19 mouse cellular contexts compared by ENCODE assay signal in genomic region chr2:120017599-120017998, GRCm38 (mm10). TPM values are rescaled to one million over a fixed set of nuclear protein-coding genes. Genes with fewer than 3 reads are reported as not detected.
A peak's percentile ranks its signal among the peaks of the same experiment; 100 is the strongest.
DNase-seq lines count a peak whose midpoint lies in the region; ATAC-seq lines count a peak whose summit lies in the region.
"Had no signal": no experiment of that assay in that cellular context is flagged by ENCODE, and none has a peak within 500 bp of the region (broad histone marks: within the 10 kb centered on the region; RNA-seq: fewer than 3 reads in every experiment).

No protein-coding gene starts in this region.

- no peaks in the 10 kb centered on the region for H3K4me1 ChIP-seq in lung, embryonic 16.5 days (replicated peaks; ENCODE audit: control insufficient read depth, insufficient read depth, low read length)
- no peaks in the 10 kb centered on the region for H3K4me1 ChIP-seq in stomach, embryonic 14.5 days (ENCODE audit: control insufficient read depth, insufficient read depth, low read length)
- no peaks in the 10 kb centered on the region for H3K4me1 ChIP-seq in stomach, embryonic 15.5 days
- no peaks in the 10 kb centered on the region for H3K4me1 ChIP-seq in forebrain, embryonic 10.5 days
- H3K4me1 ChIP-seq: embryonic facial prominence, embryonic 10.5 days; hindbrain, embryonic 13.5 days had no signal

- no peak overlapping the region for H3K4me3 ChIP-seq in lung, embryonic 16.5 days (ENCODE audit: low read length)
- H3K4me3 ChIP-seq in stomach, embryonic 14.5 days (ENCODE audit: low read depth, low read length): no peak overlapping the region
- H3K4me3 ChIP-seq in stomach, embryonic 15.5 days (replicated peaks): no peak overlapping the region
- no peak overlapping the region for H3K4me3 ChIP-seq in forebrain, embryonic 10.5 days
- H3K4me3 ChIP-seq: embryonic facial prominence, embryonic 10.5 days; gastrocnemius, adult 2 months; heart, embryonic 15.5 days; hindbrain, embryonic 13.5 days had no signal

- peak; percentile 76 for ATAC-seq in lung, embryonic 16.5 days (ENCODE audit: low read depth)
- no peak for ATAC-seq in stomach, embryonic 14.5 days (ENCODE audit: insufficient number of reproducible peaks, insufficient read depth, low FRiP score, low read depth)
- no peak; the same call in 1 of the 2 replicates for ATAC-seq in stomach, embryonic 15.5 days (ENCODE audit: insufficient read depth, low FRiP score, low read depth)
- ATAC-seq: forebrain, embryonic 14.5 days had no signal

- H3K9me3 ChIP-seq in lung, embryonic 16.5 days (ENCODE audit: control insufficient read depth, low read length): no peaks in the 10 kb centered on the region
- no peaks in the 10 kb centered on the region for H3K9me3 ChIP-seq in stomach, embryonic 14.5 days (ENCODE audit: control insufficient read depth, low read depth, low read length)
- H3K9me3 ChIP-seq in stomach, embryonic 15.5 days: no peaks in the 10 kb centered on the region
- H3K9me3 ChIP-seq in forebrain, embryonic 10.5 days: no peaks in the 10 kb centered on the region
- H3K9me3 ChIP-seq: embryonic facial prominence, embryonic 10.5 days; heart, embryonic 15.5 days; hindbrain, embryonic 13.5 days had no signal

- no peak overlapping the region for H3K9ac ChIP-seq in lung, embryonic 16.5 days (ENCODE audit: low read length)
- H3K9ac ChIP-seq in stomach, embryonic 14.5 days (replicated peaks; ENCODE audit: low read depth, low read length): no peak overlapping the region
- H3K9ac ChIP-seq in stomach, embryonic 15.5 days: no peak overlapping the region
- H3K9ac ChIP-seq: heart, embryonic 15.5 days; hindbrain, embryonic 13.5 days had no signal

- DNase-seq in kidney, postnatal 10 days: peak; percentile 48
- no peak for DNase-seq in kidney, postnatal 25 days
- no peak for DNase-seq in lung, postnatal 14 days
- DNase-seq in forebrain, embryonic 10.5 days (ENCODE audit: extremely low spot score, low spot score): no peak
- DNase-seq: adrenal gland, adult 2 months; adrenal gland, postnatal 25 days; cerebellum, adult 18-20 months; cerebellum, adult 9-11 months; gastrocnemius, adult 2 months; heart, adult 18-20 months; heart, postnatal 14 days had no signal

- WGBS in lung, embryonic 16.5 days: 58% methylated on average over 12 of the region's 12 CpGs
- WGBS in stomach, embryonic 14.5 days: 62% methylated on average over 12 of the region's 12 CpGs
- 60% methylated on average over 12 of the region's 12 CpGs for WGBS in stomach, embryonic 15.5 days
- WGBS in forebrain, embryonic 10.5 days: 92% methylated on average over 12 of the region's 12 CpGs

- H3K27ac ChIP-seq in lung, embryonic 16.5 days (ENCODE audit: low read length): no peak overlapping the region
- H3K27ac ChIP-seq in stomach, embryonic 14.5 days (ENCODE audit: low read length): peak overlapping the region; percentile 10; the same call in 1 of the 2 replicates
- peak overlapping the region; percentile 16; the same call in 1 of the 2 replicates for H3K27ac ChIP-seq in stomach, embryonic 15.5 days
- no peak overlapping the region for H3K27ac ChIP-seq in forebrain, embryonic 10.5 days
- H3K27ac ChIP-seq: embryonic facial prominence, embryonic 10.5 days; gastrocnemius, adult 2 months; heart, embryonic 15.5 days; hindbrain, embryonic 13.5 days had no signal

- no peak overlapping the region for H3K4me2 ChIP-seq in lung, embryonic 16.5 days (ENCODE audit: low read depth, low read length)
- no peak overlapping the region for H3K4me2 ChIP-seq in stomach, embryonic 14.5 days (replicated peaks; ENCODE audit: low read depth, low read length)
- H3K4me2 ChIP-seq in stomach, embryonic 15.5 days: no peak overlapping the region
- H3K4me2 ChIP-seq: heart, embryonic 11.5 days; heart, embryonic 15.5 days; hindbrain, embryonic 13.5 days had no signal

- H3K36me3 ChIP-seq in lung, embryonic 16.5 days (ENCODE audit: control insufficient read depth, insufficient read depth, low read length): peaks cover 35% of the 10 kb centered on the region
- peaks cover 46% of the 10 kb centered on the region for H3K36me3 ChIP-seq in stomach, embryonic 14.5 days (ENCODE audit: control insufficient read depth, insufficient read depth, low read length)
- peaks cover 47% of the 10 kb centered on the region for H3K36me3 ChIP-seq in stomach, embryonic 15.5 days
- peaks cover 79% of the 10 kb centered on the region for H3K36me3 ChIP-seq in forebrain, embryonic 10.5 days (replicated peaks)

- H3K27me3 ChIP-seq in lung, embryonic 16.5 days (ENCODE audit: control insufficient read depth, insufficient read depth, low read depth, low read length): no peaks in the 10 kb centered on the region
- H3K27me3 ChIP-seq in stomach, embryonic 14.5 days (ENCODE audit: control insufficient read depth, insufficient read depth, low read length): no peaks in the 10 kb centered on the region
- no peaks in the 10 kb centered on the region for H3K27me3 ChIP-seq in stomach, embryonic 15.5 days (replicated peaks)
- H3K27me3 ChIP-seq in forebrain, embryonic 10.5 days (ENCODE audit: poor library complexity, severe bottlenecking): no peaks in the 10 kb centered on the region
- H3K27me3 ChIP-seq: heart, embryonic 15.5 days; hindbrain, embryonic 13.5 days had no signal

RNA-seq across cellular contexts. Expression of gene Jmjd7, which starts 9.7 kb away (rescaled TPM):
- polyA plus RNA-seq in lung, embryonic 16.5 days (2015; fragmentation: Nextera tagmentation; extraction: Ambion mirVana): 21.2 and 22.9 TPM in 2 replicates
- 20.6 and 22.0 TPM in 2 replicates for polyA plus RNA-seq in stomach, embryonic 14.5 days (2014; fragmentation: Nextera tagmentation; extraction: Ambion mirVana)
- polyA plus RNA-seq in stomach, embryonic 15.5 days (2015; fragmentation: Nextera tagmentation; extraction: Ambion mirVana): 15.0 and 17.2 TPM in 2 replicates
- polyA plus RNA-seq in forebrain, embryonic 10.5 days (2016; fragmentation: Nextera tagmentation; extraction: Ambion mirVana): 22.3 and 24.9 TPM in 2 replicates

RNA-seq across cellular contexts. Expression of gene Gm28042, which starts 9.7 kb away (rescaled TPM):
- 2.3 and 4.3 TPM in 2 replicates for polyA plus RNA-seq in lung, embryonic 16.5 days (2015; fragmentation: Nextera tagmentation; extraction: Ambion mirVana)
- polyA plus RNA-seq in stomach, embryonic 14.5 days (2014; fragmentation: Nextera tagmentation; extraction: Ambion mirVana): 2.1 and 3.1 TPM in 2 replicates
- polyA plus RNA-seq in stomach, embryonic 15.5 days (2015; fragmentation: Nextera tagmentation; extraction: Ambion mirVana): 2.2 and 3.4 TPM in 2 replicates
- polyA plus RNA-seq in forebrain, embryonic 10.5 days (2016; fragmentation: Nextera tagmentation; extraction: Ambion mirVana): 4.2 and 5.9 TPM in 2 replicates

RNA-seq across cellular contexts. Expression of gene Pla2g4b, which starts 15.6 kb away (rescaled TPM):
- polyA plus RNA-seq in lung, embryonic 16.5 days (2015; fragmentation: Nextera tagmentation; extraction: Ambion mirVana): 1.1 and 1.4 TPM in 2 replicates
- 1.5 and 1.6 TPM in 2 replicates for polyA plus RNA-seq in stomach, embryonic 14.5 days (2014; fragmentation: Nextera tagmentation; extraction: Ambion mirVana)
- 1.2 and 1.5 TPM in 2 replicates for polyA plus RNA-seq in stomach, embryonic 15.5 days (2015; fragmentation: Nextera tagmentation; extraction: Ambion mirVana)
- polyA plus RNA-seq in forebrain, embryonic 10.5 days (2016; fragmentation: Nextera tagmentation; extraction: Ambion mirVana): 2.0 and 2.6 TPM in 2 replicates

RNA-seq across cellular contexts. Expression of gene Mapkbp1, which starts 45.1 kb away (rescaled TPM):
- polyA plus RNA-seq in lung, embryonic 16.5 days (2015; fragmentation: Nextera tagmentation; extraction: Ambion mirVana): 3.4 and 3.5 TPM in 2 replicates
- polyA plus RNA-seq in stomach, embryonic 14.5 days (2014; fragmentation: Nextera tagmentation; extraction: Ambion mirVana): 4.4 and 4.8 TPM in 2 replicates
- polyA plus RNA-seq in stomach, embryonic 15.5 days (2015; fragmentation: Nextera tagmentation; extraction: Ambion mirVana): 2.8 and 3.3 TPM in 2 replicates
- 3.5 and 3.7 TPM in 2 replicates for polyA plus RNA-seq in forebrain, embryonic 10.5 days (2016; fragmentation: Nextera tagmentation; extraction: Ambion mirVana)

Comparison
In these comparisons a context has a peak if more than half of its experiments do, and no peak if none do; other contexts are left out.
1. H3K27ac ChIP-seq: peak in stomach, embryonic 14.5 days (single experiment) and stomach, embryonic 15.5 days (single experiment); none in lung, embryonic 16.5 days (single experiment) and forebrain, embryonic 10.5 days (single experiment).